Mouse (Mus musculus): ENCODE measurements around the gene Man1a2.

DNA sequence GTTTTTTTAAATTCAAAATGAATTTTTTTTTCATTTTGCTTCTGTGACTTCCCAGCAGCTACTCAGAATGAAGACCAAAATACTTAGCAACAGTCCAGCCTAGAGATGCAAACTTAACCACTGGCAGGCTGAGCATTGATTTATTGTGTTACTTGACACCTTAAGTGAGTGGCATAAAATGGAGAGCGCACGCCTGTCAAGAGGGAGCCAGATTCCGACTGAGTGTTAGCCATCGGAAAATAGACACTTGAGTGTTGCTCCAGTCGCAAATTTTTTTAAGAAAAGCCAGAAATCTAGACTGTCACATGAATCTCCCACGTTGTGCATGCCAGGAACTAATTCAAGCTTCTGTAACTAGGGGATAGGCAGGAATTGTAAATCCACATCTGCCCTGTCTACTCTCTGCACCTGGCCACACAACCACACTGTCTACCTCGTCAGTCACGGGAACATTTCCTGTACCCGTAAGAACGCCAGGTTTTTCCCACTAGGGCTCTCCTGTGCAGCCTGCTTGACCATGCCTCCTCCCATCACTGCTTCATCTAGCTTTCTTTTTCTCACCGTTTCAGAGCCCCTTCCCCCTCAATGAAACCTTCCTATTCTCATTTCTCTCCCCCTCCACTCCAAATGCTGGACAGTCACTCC lies 3.7 kb downstream of the Man1a2 start:
- TF ChIP-seq CTCF (IDR thresholded peaks at IDR 0.05; ENCODE audit: control insufficient read depth, insufficient read depth, insufficient read length), result no peak
- TF ChIP-seq MYOD1 (IDR thresholded peaks at IDR 0.05; ENCODE audit: control insufficient read depth, insufficient read length, low read depth), result no peak
